Mouse (Mus musculus) R1 (cell line): Measurements from ENCODE around the gene Gcc2.
A peak's percentile ranks its signal among the peaks of the same experiment; 100 is the strongest.
"Not testable (repeated sequence)": the region's sequence is repeated elsewhere in the genome, so short reads cannot be mapped to it uniquely, and the experiment has no call there.

Experiments used
- DNase-seq: peaks from one replicate; pipeline ENCODE4 v3.0.0-alpha.2; 2018; ENCODE audit warnings: low read depth, low spot score

Gcc2 gene

DNA sequence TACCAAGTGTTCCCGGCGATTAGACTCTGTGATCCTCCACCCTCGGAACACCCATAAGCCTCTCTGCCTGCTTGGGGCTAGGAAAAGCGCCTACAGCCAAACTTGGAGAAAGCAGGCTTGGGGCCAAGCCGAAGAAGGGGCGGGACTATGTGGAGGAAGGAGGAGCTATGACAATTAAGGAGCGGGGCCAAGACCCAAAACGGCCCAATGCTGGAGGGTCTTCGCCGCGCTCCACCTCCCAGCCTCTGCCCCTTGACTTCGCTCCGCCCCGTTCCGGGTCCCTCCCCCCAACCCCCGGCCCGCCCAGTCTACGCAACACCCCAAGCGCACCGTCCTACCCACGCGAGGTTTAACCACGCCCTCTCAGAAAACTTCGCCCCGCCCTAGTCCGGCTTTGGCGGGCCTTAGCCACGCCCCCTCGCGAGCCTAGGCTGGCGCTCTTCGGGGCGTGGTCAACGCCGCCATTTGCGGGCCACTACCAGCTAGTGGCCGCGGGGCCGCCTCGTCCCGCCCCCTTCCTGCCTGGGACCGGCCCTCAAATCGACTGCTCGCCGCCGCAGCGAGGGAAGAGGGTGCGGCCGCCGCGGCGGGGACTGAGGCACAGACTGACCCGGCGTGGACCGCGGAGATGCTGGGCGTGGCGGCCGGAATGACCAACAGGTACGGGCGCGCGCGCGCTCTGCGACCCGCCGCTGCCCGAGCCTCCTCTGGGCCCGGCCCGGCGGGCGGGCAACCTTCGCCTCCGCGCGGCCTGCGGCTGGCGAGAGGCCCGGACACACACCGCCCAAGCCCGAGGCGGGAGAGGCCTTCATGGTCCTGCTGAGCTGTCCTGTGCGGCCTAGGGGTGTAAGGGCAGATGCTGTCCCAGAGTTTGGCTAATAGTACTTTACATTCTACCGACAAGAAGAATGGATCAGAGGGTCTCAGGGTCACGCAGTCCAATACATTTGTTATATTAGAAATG lies 68.0 kb downstream of the Gcc2 start, which contains the start of gene Lims1:
Lims1 (plus strand) TSS at position 439 of the 964 bp plus-strand sequence.
- peak; percentile 99 for DNase-seq

- DNase-seq, result peak; percentile 63
Measured at GRCm38 (mm10) chr10:58326271-58326670, 71.0 kb downstream of the Gcc2 start.

GRCm38 (mm10) chr10:58327836-58328235 lies 72.5 kb downstream of the Gcc2 start:
- not testable (repeated sequence) for DNase-seq

- no peak for DNase-seq
Measured at GRCm38 (mm10) chr10:58328517-58329108, 73.3 kb downstream of the Gcc2 start.

- no peak for DNase-seq
Measured at GRCm38 (mm10) chr10:58330635-58331034, 75.3 kb downstream of the Gcc2 start.

DNA sequence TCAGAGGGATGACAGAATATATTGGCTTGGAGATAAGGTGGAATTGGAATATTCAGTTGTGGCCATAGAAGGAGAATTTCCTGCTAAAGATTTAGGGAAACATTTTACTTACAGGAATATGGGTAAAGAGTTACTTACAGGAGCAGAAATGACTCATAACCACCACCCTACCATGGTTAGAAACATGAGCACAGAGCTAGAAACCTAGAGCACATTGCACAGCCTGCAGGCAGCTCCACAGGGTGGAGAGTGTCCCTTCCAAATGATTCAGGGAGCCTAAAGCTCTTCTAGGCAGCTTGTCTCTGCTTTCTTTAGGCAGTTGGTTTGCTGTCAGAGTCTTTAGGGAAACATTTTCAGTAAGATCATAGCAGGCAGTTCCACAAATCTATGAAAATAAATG lies 76.4 kb downstream of the Gcc2 start:
- no peak for DNase-seq

- no peak for DNase-seq
Measured at GRCm38 (mm10) chr10:58333414-58333813, 78.1 kb downstream of the Gcc2 start.

DNA sequence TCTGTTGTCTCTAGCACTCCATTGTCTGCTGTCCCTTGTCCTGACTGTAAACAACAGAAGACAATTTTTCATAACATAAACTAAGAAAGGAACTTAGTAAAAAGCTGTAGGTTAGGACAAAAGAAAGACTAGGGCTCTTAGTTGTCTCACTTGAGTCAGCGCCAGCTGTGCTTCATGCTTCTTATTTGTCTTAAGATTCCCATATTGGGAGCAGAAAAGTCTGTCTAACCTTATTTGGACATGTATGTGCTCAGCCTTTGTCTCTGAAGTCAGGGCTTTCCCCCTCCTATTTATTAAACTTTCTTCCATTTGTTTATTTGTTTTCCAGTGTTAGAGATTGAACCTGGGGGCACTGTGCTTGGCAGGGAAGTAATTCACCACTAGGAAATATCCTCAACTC lies 80.9 kb downstream of the Gcc2 start:
- no peak for DNase-seq

DNA sequence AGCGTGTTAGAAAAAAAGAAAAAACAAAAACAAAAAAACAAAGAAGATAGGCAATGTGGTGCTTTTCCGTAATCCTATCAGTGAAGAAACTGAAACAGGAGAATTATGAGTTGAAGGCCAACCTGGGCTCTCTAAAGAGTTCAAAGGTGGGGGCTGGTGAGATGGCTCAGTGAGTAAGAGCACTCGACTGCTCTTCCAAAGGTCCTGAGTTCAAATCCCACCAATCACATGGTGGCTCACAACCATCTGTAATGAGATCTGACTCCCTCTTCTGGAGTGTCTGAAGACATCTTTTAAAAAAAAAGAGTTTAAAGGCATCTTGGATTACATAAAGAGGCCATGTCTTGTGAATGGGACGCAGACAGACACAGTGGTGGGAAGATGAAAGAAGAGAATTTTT lies 81.8 kb downstream of the Gcc2 start:
- DNase-seq, result not testable (repeated sequence)

DNA sequence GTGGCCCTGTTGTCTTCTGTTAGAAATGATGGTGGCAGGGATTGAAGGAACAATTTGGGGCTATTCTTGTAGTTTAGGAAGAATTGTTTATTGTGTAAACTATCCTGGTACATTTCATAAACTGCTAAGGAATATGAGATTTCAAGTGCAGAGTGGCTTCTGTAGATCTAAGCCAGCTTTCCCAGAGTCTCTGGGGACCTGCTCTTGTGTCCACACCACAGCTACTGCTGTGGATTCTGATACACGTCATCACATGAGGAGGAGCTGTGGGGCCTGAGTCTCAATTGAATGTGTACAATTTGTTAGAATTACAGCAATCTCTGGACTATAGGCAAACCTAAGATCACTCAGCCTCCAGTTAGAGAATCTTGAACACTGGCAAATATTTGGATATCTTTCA lies 83.3 kb downstream of the Gcc2 start:
- no peak for DNase-seq

GRCm38 (mm10) chr10:58341685-58342084 lies 86.4 kb downstream of the Gcc2 start:
- DNase-seq, result no peak

DNA sequence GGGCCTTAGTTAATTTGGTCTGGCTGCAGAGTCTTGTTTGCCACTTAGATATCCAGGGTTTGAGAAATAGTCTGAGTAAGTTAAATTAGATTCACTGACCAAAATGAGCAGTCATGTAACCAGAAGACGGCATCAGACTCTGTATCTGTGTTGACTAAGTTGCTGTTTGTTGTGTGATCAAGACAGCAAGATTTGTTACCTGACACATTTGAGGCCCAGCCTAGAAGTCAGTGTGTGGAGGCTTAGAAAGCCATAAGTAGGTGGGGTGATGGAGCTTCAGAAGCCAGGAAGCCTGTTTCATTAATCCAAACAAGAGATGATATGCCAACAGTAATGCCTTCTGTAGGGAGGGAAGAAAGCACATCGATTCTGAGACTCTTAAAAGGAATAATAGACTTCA lies 86.9 kb downstream of the Gcc2 start:
- no peak for DNase-seq

GRCm38 (mm10) chr10:58343552-58343951 lies 88.3 kb downstream of the Gcc2 start:
- DNase-seq, result no peak

GRCm38 (mm10) chr10:58350600-58350999 lies 95.3 kb downstream of the Gcc2 start:
- no peak for DNase-seq

DNA sequence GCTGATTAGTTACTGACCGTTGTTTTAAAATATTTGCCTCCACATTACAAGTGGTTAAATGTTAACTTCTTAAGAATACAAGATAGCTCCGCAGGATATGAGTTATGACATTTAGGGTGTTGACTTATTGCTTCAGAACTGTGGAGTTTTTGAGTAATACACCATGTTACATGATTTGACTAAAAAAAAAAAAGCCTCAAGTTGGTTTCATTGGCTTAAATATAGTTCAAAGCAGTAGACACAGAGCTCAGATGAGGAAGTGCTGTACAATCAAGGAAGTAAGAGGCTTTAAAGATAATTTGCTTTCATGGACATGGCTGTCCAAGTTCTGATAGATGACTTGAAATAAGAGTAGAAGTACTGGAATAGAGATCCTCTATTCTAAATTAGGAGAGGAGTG lies 96.4 kb downstream of the Gcc2 start:
- no peak for DNase-seq

DNA sequence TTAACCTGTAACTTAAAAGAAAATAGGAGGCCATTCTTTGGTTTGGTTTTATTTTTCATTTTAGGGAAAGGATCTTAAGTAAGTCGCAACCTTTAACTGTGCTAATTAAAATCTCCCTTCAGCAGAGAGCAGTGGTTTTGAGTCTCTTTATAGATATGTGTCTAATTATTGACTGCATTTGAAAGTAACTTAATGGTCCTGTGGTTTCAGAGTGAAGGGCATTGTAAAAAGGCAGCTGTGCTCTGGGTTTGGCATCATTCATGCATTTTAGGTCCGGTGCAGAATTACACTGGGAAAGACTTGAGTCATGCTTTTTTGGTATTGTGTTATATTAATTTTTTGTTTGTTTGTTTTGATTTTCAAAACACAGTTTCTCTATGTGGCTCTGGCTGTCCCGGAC lies 97.1 kb downstream of the Gcc2 start:
- DNase-seq, result no peak

GRCm38 (mm10) chr10:58354561-58354960 lies 99.3 kb downstream of the Gcc2 start:
- peak; percentile 75 for DNase-seq
